Mouse (Mus musculus): ENCODE results near the gene Fggy. TPM values are rescaled to one million over a fixed set of nuclear protein-coding genes. Genes with fewer than 3 reads are reported as not detected.

The Fggy gene
- polyA plus RNA-seq, 1 experiment, result 10.8 TPM

- TF ChIP-seq FOSL1 (IDR thresholded peaks at IDR 0.05; ENCODE audit: insufficient read depth, low read length, poor library complexity, severe bottlenecking) (no peak), MYOG (IDR thresholded peaks at IDR 0.05; ENCODE audit: control insufficient read depth, extremely low read depth, insufficient read length) (no peak), CEBPB (IDR thresholded peaks at IDR 0.05; ENCODE audit: low read depth) (no peak), CTCF (IDR thresholded peaks at IDR 0.05; ENCODE audit: control insufficient read depth, insufficient read depth, insufficient read length) (no peak), USF1 (IDR thresholded peaks at IDR 0.05; ENCODE audit: low read depth) (no peak), MAX (IDR thresholded peaks at IDR 0.05) (no peak), MYOD1 (IDR thresholded peaks at IDR 0.05; ENCODE audit: control insufficient read depth, insufficient read length, low read depth) (no peak)
- Histone ChIP-seq H3K79me3 (ENCODE audit: low read depth) (no peaks in the 10 kb centered on the region), H3K36me3 (ENCODE audit: control insufficient read depth, insufficient read depth) (no peaks in the 10 kb centered on the region), H3K79me2 (ENCODE audit: control insufficient read depth, insufficient read depth) (no peaks in the 10 kb centered on the region), H3K27me3 (ENCODE audit: control insufficient read depth, insufficient read depth, insufficient read length) (no peaks in the 10 kb centered on the region), H3ac (ENCODE audit: control insufficient read depth, insufficient read length, low read depth) (no peak overlapping the region), H3K4me3 (ENCODE audit: insufficient read depth, poor library complexity, severe bottlenecking) (no peak overlapping the region)
Measured at GRCm38 (mm10) chr4:95579183-95579582, 21.9 kb downstream of the Fggy start.

- no peak for TF ChIP-seq MAX (IDR thresholded peaks at IDR 0.05)
- TF ChIP-seq MYOG (IDR thresholded peaks at IDR 0.05; ENCODE audit: control insufficient read depth, extremely low read depth, insufficient read length), result no peak
- TF ChIP-seq CEBPB (IDR thresholded peaks at IDR 0.05; ENCODE audit: low read depth), result no peak
- peak; percentile 2 for TF ChIP-seq USF1 (IDR thresholded peaks at IDR 0.05; ENCODE audit: low read depth)
- TF ChIP-seq CTCF (IDR thresholded peaks at IDR 0.05; ENCODE audit: control insufficient read depth, insufficient read depth, insufficient read length), result no peak
- no peak for TF ChIP-seq FOSL1 (IDR thresholded peaks at IDR 0.05; ENCODE audit: insufficient read depth, low read length, poor library complexity, severe bottlenecking)
- TF ChIP-seq MYOD1 (IDR thresholded peaks at IDR 0.05; ENCODE audit: control insufficient read depth, insufficient read length, low read depth), result no peak
- H3K36me3 ChIP-seq (ENCODE audit: control insufficient read depth, insufficient read depth), result no peaks in the 10 kb centered on the region
- H3K27me3 ChIP-seq (ENCODE audit: control insufficient read depth, insufficient read depth, insufficient read length), result no peaks in the 10 kb centered on the region
- no peaks in the 10 kb centered on the region for H3K79me2 ChIP-seq (ENCODE audit: control insufficient read depth, insufficient read depth)
- H3K79me3 ChIP-seq (ENCODE audit: low read depth), result no peaks in the 10 kb centered on the region
- no peak overlapping the region for H3ac ChIP-seq (ENCODE audit: control insufficient read depth, insufficient read length, low read depth)
- H3K4me3 ChIP-seq (ENCODE audit: insufficient read depth, poor library complexity, severe bottlenecking), result no peak overlapping the region
Measured at GRCm38 (mm10) chr4:95584107-95584762, 26.9 kb downstream of the Fggy start.

- TF ChIP-seq MYOD1 (IDR thresholded peaks at IDR 0.05; ENCODE audit: control insufficient read depth, insufficient read length, low read depth) (no peak), FOSL1 (IDR thresholded peaks at IDR 0.05; ENCODE audit: insufficient read depth, low read length, poor library complexity, severe bottlenecking) (no peak), CEBPB (IDR thresholded peaks at IDR 0.05; ENCODE audit: low read depth) (no peak), MAX (IDR thresholded peaks at IDR 0.05) (no peak), MYOG (IDR thresholded peaks at IDR 0.05; ENCODE audit: control insufficient read depth, extremely low read depth, insufficient read length) (no peak), USF1 (IDR thresholded peaks at IDR 0.05; ENCODE audit: low read depth) (no peak), CTCF (IDR thresholded peaks at IDR 0.05; ENCODE audit: control insufficient read depth, insufficient read depth, insufficient read length) (no peak)
- H3K27me3 ChIP-seq (ENCODE audit: control insufficient read depth, insufficient read depth, insufficient read length), result no peaks in the 10 kb centered on the region
Measured at GRCm38 (mm10) chr4:95586274-95587001, 29.1 kb downstream of the Fggy start.

GRCm38 (mm10) chr4:95588722-95589283, 31.5 kb downstream of the Fggy start:
- Histone ChIP-seq H3K4me3 (ENCODE audit: insufficient read depth, poor library complexity, severe bottlenecking) (no peak overlapping the region), H3K27me3 (ENCODE audit: control insufficient read depth, insufficient read depth, insufficient read length) (no peaks in the 10 kb centered on the region), H3ac (ENCODE audit: control insufficient read depth, insufficient read length, low read depth) (no peak overlapping the region), H3K79me3 (ENCODE audit: low read depth) (no peaks in the 10 kb centered on the region), H3K79me2 (ENCODE audit: control insufficient read depth, insufficient read depth) (no peaks in the 10 kb centered on the region), H3K36me3 (ENCODE audit: control insufficient read depth, insufficient read depth) (no peaks in the 10 kb centered on the region)
- no peak for TF ChIP-seq FOSL1 (IDR thresholded peaks at IDR 0.05; ENCODE audit: insufficient read depth, low read length, poor library complexity, severe bottlenecking)
- TF ChIP-seq MAX (IDR thresholded peaks at IDR 0.05), result no peak

More at GRCm38 (mm10) chr4:95586274-95587001, 29.1 kb downstream of the Fggy start:
- Histone ChIP-seq H3K79me2 (ENCODE audit: control insufficient read depth, insufficient read depth) (no peaks in the 10 kb centered on the region), H3K36me3 (ENCODE audit: control insufficient read depth, insufficient read depth) (no peaks in the 10 kb centered on the region), H3ac (ENCODE audit: control insufficient read depth, insufficient read length, low read depth) (no peak overlapping the region), H3K4me3 (ENCODE audit: insufficient read depth, poor library complexity, severe bottlenecking) (no peak overlapping the region), H3K79me3 (ENCODE audit: low read depth) (no peaks in the 10 kb centered on the region)

GRCm38 (mm10) chr4:95590878-95591277, 33.6 kb downstream of the Fggy start:
- H3K79me3 ChIP-seq (ENCODE audit: low read depth), result no peaks in the 10 kb centered on the region
- no peaks in the 10 kb centered on the region for H3K79me2 ChIP-seq (ENCODE audit: control insufficient read depth, insufficient read depth)
- H3K4me3 ChIP-seq (ENCODE audit: insufficient read depth, poor library complexity, severe bottlenecking), result no peak overlapping the region
- TF ChIP-seq MYOG (IDR thresholded peaks at IDR 0.05; ENCODE audit: control insufficient read depth, extremely low read depth, insufficient read length) (no peak), USF1 (IDR thresholded peaks at IDR 0.05; ENCODE audit: low read depth) (no peak), CTCF (IDR thresholded peaks at IDR 0.05; ENCODE audit: control insufficient read depth, insufficient read depth, insufficient read length) (no peak), MYOD1 (IDR thresholded peaks at IDR 0.05; ENCODE audit: control insufficient read depth, insufficient read length, low read depth) (no peak), CEBPB (IDR thresholded peaks at IDR 0.05; ENCODE audit: low read depth) (no peak), MAX (IDR thresholded peaks at IDR 0.05) (no peak), FOSL1 (IDR thresholded peaks at IDR 0.05; ENCODE audit: insufficient read depth, low read length, poor library complexity, severe bottlenecking) (no peak)
- H3K36me3 ChIP-seq (ENCODE audit: control insufficient read depth, insufficient read depth), result no peaks in the 10 kb centered on the region
- no peak overlapping the region for H3ac ChIP-seq (ENCODE audit: control insufficient read depth, insufficient read length, low read depth)
- H3K27me3 ChIP-seq (ENCODE audit: control insufficient read depth, insufficient read depth, insufficient read length), result no peaks in the 10 kb centered on the region
